Mouse (Mus musculus) granulocyte monocyte progenitor cell, adult 5-6 weeks (primary cell): ENCODE data around the gene Brd3os. TPM values are rescaled to one million over a fixed set of nuclear protein-coding genes. Genes with fewer than 3 reads are reported as not detected.

Experiments
- ATAC-seq: replicated peaks from 2 replicates; pipeline ENCODE4 v1.8.0; 2016; ENCODE audit warnings: mild to moderate bottlenecking, moderate TSS enrichment, inconsistent platforms; ENCODE audit not compliant: poor library complexity, severe bottlenecking
- total RNA-seq, 2 experiments: library from RNA; stranded (forward) in 1 of 2; stranded (reverse) in 1 of 2; fragments of 200-712, 200-1000 nt in 1 of 2; fragments of >200 nt in 1 of 2; fragmentation: Nextera tagmentation in 1 of 2; gene quantifications; 2 replicates each; pipeline ENCODE4 v1.2.3; 2014 to 2017

The Brd3os gene
- total RNA-seq, 2 experiments from 2014 or later: 0.77 TPM; not detected in 1

GRCm38 (mm10) chr2:27418577-27419070, 23.5 kb upstream of the Brd3os start:
- peak; percentile 28 for ATAC-seq

GRCm38 (mm10) chr2:27421293-27422068, 20.6 kb upstream of the Brd3os start:
- ATAC-seq: no peak

- no peak for ATAC-seq
These were observed 18.5 kb upstream of the Brd3os start for GRCm38 (mm10) chr2:27423596-27423995.

GRCm38 (mm10) chr2:27425161-27425611, 16.9 kb upstream of the Brd3os start:
- ATAC-seq: no peak

GRCm38 (mm10) chr2:27425751-27426405, 16.2 kb upstream of the Brd3os start:
- no peak for ATAC-seq

GRCm38 (mm10) chr2:27426406-27426854, 15.7 kb upstream of the Brd3os start:
- peak; percentile 12 for ATAC-seq

- peak; percentile 90 for ATAC-seq
These were observed 15.2 kb upstream of the Brd3os start, which contains the start of gene Vav2 for GRCm38 (mm10) chr2:27426855-27427457. TSS of gene Vav2 (minus strand) at chr2:27427033.

- peak; percentile 41 for ATAC-seq
These were observed 14.1 kb upstream of the Brd3os start for GRCm38 (mm10) chr2:27428071-27428470.

GRCm38 (mm10) chr2:27430621-27431020, 11.5 kb upstream of the Brd3os start:
- no peak for ATAC-seq

GRCm38 (mm10) chr2:27432599-27432998, 9.5 kb upstream of the Brd3os start:
- no peak for ATAC-seq

- ATAC-seq: no peak
These were observed 4.2 kb upstream of the Brd3os start for GRCm38 (mm10) chr2:27437876-27438275.

- peak; percentile 82 for ATAC-seq
These were observed 3.8 kb upstream of the Brd3os start for GRCm38 (mm10) chr2:27438281-27438680.

- ATAC-seq: peak; percentile 11
These were observed 755 bp downstream of the Brd3os start for GRCm38 (mm10) chr2:27442708-27443449.

- no peak for ATAC-seq
These were observed 1.3 kb downstream of the Brd3os start for GRCm38 (mm10) chr2:27443450-27443708.

GRCm38 (mm10) chr2:27445910-27446309, 3.8 kb downstream of the Brd3os start:
- ATAC-seq: no peak

- no peak for ATAC-seq
These were observed 4.7 kb downstream of the Brd3os start for GRCm38 (mm10) chr2:27446812-27447211.

- peak; percentile 47 for ATAC-seq
These were observed 5.7 kb downstream of the Brd3os start for GRCm38 (mm10) chr2:27447782-27448181.

GRCm38 (mm10) chr2:27450226-27450625, 8.1 kb downstream of the Brd3os start:
- ATAC-seq: no peak

GRCm38 (mm10) chr2:27459735-27460134, 17.6 kb downstream of the Brd3os start:
- ATAC-seq: no peak

- no peak for ATAC-seq
These were observed 18.0 kb downstream of the Brd3os start for GRCm38 (mm10) chr2:27460163-27460562.
